Mouse (Mus musculus) right cerebral cortex, postnatal 10 days (tissue): ENCODE measurements at regions not wholly inside any gene's neighbourhood (a gene's known extent, or its start where the extent isn't known, plus 50 kb on each side); places are given as distances from the start of the nearest gene placed in this dataset.
"Not testable (repeated sequence)": the region's sequence is repeated elsewhere in the genome, so short reads cannot be mapped to it uniquely, and the experiment has no call there.

Experiments used
- DNase-seq, 2 experiments: peaks; one replicate each; pipeline ENCODE4 v3.0.0; 2021; ENCODE audit warnings: low spot score in 2 of 2

DNA sequence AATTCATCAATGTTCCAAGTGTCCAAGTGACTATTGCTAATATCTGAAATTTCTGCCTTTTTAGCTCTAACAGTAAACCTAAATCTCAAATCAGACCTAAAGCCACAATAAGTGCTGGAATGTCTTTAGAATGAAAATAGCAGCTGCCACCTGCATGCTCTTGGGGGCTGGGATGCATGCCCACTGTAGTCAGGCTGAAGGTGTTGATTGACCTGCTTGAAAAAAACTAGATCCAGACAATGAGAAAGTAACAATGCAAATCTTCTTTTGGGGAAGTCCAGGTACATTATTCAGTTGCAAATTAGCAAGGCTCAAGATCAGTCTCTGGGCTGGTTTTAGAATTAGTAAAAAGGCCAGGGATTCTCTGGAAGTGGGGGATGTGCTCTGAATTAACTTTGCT lies 1759.9 kb upstream of the Slc39a10 start:
- DNase-seq = not testable (repeated sequence)

DNA sequence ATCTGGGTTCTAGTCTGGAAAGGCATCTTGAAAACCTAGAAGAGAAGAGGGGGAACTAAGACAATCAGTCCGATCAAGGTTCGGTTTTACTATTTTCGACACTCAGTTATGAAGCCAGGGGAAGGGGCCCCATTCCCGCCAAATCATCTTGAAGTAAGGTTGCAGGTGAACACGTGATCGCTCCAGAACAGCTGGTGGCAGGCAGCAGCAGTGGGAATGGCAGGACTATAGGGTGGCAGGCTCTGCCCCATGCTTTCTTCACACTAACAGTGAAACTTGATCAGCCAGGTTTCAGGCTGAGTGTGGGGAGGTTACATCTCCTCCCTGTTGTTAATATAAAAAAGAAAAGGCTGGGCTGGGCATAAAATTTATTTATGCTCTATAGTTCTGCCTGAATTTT lies 1758.7 kb upstream of the Slc39a10 start:
- no peak for DNase-seq

DNA sequence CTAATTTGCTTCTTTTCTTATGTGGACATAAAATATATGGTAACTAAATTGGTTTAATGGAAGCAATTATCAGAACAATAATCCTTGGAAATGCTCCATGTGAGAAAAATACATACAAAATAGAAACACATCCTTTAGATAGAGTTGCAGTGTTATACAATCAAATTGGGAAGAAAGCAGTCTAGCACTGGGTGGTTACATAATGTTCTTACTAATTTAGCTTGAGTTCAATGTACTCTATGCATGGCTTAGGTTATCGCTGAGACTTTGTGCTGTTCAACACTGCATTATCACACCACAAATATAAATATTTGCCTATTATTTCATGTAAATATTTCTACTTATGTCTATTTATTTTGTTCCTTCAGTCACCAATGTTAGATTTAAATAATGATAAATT lies 1724.5 kb upstream of the Slc39a10 start:
- DNase-seq = no peak

DNA sequence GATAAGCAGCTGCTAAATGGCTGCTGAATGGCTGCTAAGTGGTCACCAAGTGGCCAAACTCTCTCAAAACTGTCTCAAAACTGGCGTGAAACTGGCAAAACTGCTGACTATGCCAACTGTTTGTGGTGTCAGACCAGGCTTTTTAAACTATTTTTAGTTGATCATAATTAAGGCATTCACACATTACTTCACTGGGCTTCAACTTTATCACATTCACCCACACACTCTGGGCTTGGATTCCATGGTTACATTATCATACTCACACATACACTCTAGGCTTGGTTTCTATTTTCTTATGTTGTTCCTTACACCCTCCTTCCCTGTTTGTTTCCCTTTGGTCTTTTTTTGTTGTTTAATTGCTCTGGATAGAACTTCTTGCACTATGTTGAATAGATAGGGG lies 1716.4 kb upstream of the Slc39a10 start:
- DNase-seq = peak; percentile 22 to 37
